ENCODE assay signal across 8 mouse cellular contexts in genomic region chr8:72571611-72572473, GRCm38 (mm10). TPM values are rescaled to one million over a fixed set of nuclear protein-coding genes. Genes with fewer than 3 reads are reported as not detected.
A peak's percentile ranks its signal among the peaks of the same experiment; 100 is the strongest.
DNase-seq lines count a peak whose midpoint lies in the region; ATAC-seq and TF ChIP-seq lines count a peak whose summit lies in the region.

Gene Tmem38a (plus strand): TSS chr8:72572055.

- H3K27ac ChIP-seq in hindbrain, embryonic 14.5 days, result peak within 1 kb of the TSS; percentile 81
- H3K27ac ChIP-seq in left cerebral cortex, adult 2 months, result peak within 1 kb of the TSS; percentile 96
- peak within 1 kb of the TSS; percentile 76 for H3K27ac ChIP-seq in macrophage

- H3K4me1 ChIP-seq in hindbrain, embryonic 14.5 days (replicated peaks; ENCODE audit: control insufficient read depth, insufficient read depth, low read length), result peaks cover 23% of the 10 kb centered on the region

- H3K36me3 ChIP-seq in hindbrain, embryonic 14.5 days (replicated peaks; ENCODE audit: control insufficient read depth, insufficient read depth), result peaks cover 22% of the 10 kb centered on the region
- peaks cover 23% of the 10 kb centered on the region; the same call in 1 of the 2 replicates for H3K36me3 ChIP-seq in macrophage (ENCODE audit: inconsistent target)

- H3K9ac ChIP-seq in hindbrain, embryonic 14.5 days, result peak within 1 kb of the TSS; percentile 65

- TF ChIP-seq CTCF in left cerebral cortex, adult 2 months (IDR thresholded peaks at IDR 0.05), result no peak

- no peaks in the 10 kb centered on the region for H3K27me3 ChIP-seq in hindbrain, embryonic 14.5 days (ENCODE audit: control insufficient read depth, insufficient read depth, low read length)

- H3K9me3 ChIP-seq in hindbrain, embryonic 14.5 days (ENCODE audit: control insufficient read depth, low read length), result no peaks in the 10 kb centered on the region

- H3K79me2 ChIP-seq in macrophage (ENCODE audit: inconsistent target), result peaks cover 27% of the 10 kb centered on the region

- peak; percentile 83 for DNase-seq in R1 (ENCODE audit: low read depth, low spot score)
- DNase-seq in cerebellum, postnatal 25 days, result peak; percentile 83 to 89
- DNase-seq in frontal cortex, postnatal 36 days (ENCODE audit: low spot score in 2 of 2), result peak; percentile 79 to 80
- peak; percentile 47 for DNase-seq in hindbrain, embryonic 14.5 days (ENCODE audit: low spot score)
- peak; percentile 81 to 85 for DNase-seq in left cerebral cortex, adult 2 months (ENCODE audit: extremely low spot score in 1 of 2, low spot score in 2 of 2)
- DNase-seq in right cerebral cortex, adult 2 months (ENCODE audit: low spot score in 2 of 2), result peak; percentile 79 to 81
- DNase-seq in urinary bladder, postnatal 10 days (ENCODE audit: low spot score), result peak; percentile 39

- peak within 1 kb of the TSS; percentile 56 for H3K4me3 ChIP-seq in hindbrain, embryonic 14.5 days (replicated peaks; ENCODE audit: low read length)
- H3K4me3 ChIP-seq in left cerebral cortex, adult 2 months, result peak within 1 kb of the TSS; percentile 59
- peak within 1 kb of the TSS; percentile 79 for H3K4me3 ChIP-seq in macrophage (ENCODE audit: inconsistent target)

- peak within 1 kb of the TSS; percentile 85 for H3K4me2 ChIP-seq in hindbrain, embryonic 14.5 days (replicated peaks)

- intact Hi-C loops in left cerebral cortex, adult 2 months (cut with DNase I), result loop anchor here (1.0 to 2.0 kb wide), 2 partner anchors 24 to 79 kb away; partner anchors contain the start of genes Med26 and Slc35e1

- ATAC-seq in hindbrain, embryonic 14.5 days (ENCODE audit: low FRiP score), result peak; percentile 22; the same call in 1 of the 2 replicates

- under 1% methylated on average over 45 of the region's 45 CpGs for WGBS in hindbrain, embryonic 14.5 days
- WGBS in macrophage (ENCODE audit: missing documents), result under 1% methylated on average over 45 of the region's 45 CpGs

RNA-seq across cellular contexts. Expression of gene Tmem38a, which starts in this region (rescaled TPM):
- polyA plus RNA-seq in hindbrain, embryonic 14.5 days (2014; fragmentation: Nextera tagmentation; extraction: Ambion mirVana), result 34.2 TPM in 2 replicates
- 100 to 1,000 TPM; 103 to 108 TPM for total RNA-seq in left cerebral cortex, adult 2 months (2021)
- total RNA-seq in macrophage (2018; cell fraction: chromatin; rRNA removed), result 1 to 10 TPM in 9 of 26 experiments, under 1 TPM in 6, not detected in 11; 0.63 to 3.5 (median 1.7) TPM
- total RNA-seq in macrophage (2018; cell fraction: cytosol; rRNA removed), result 1 to 10 TPM; 1.0 to 4.0 (median 2.4) TPM
- 1 to 10 TPM in 17 of 26 experiments, under 1 TPM in 9; 0.35 to 4.7 (median 1.3) TPM for total RNA-seq in macrophage (2018; cell fraction: nucleus; rRNA removed)
- 2.2 to 4.4 TPM (median 2.7 TPM) in 3 replicates for polyA plus RNA-seq in macrophage (2018)

Comparison
In these comparisons a context has a peak if more than half of its experiments do, and no peak if none do; other contexts are left out.
1. Peak in every context shown above with its lines: DNase-seq, ATAC-seq, H3K4me3 ChIP-seq and H3K27ac ChIP-seq.